Mouse (Mus musculus): ENCODE measurements around the gene Zscan29. TPM values are rescaled to one million over a fixed set of nuclear protein-coding genes. Genes with fewer than 3 reads are reported as not detected.

Gene Zscan29
- polyA plus RNA-seq, 1 experiment from 2014 or later, result 8.6 TPM

GRCm38 (mm10) chr2:121169902-121170301 is 1.0 kb downstream of the Zscan29 start:
- Histone ChIP-seq H3K27ac (peak overlapping the region; percentile 94), H3K9me3 (no peaks in the 10 kb centered on the region), H3K9ac (peak overlapping the region; percentile 67), H3K27me3 (replicated peaks) (no peaks in the 10 kb centered on the region), H3K4me1 (peaks cover 11% of the 10 kb centered on the region), H3K4me2 (peak overlapping the region; percentile 72), H3K4me3 (replicated peaks) (peak overlapping the region; percentile 74), H3K36me3 (peaks cover 8% of the 10 kb centered on the region; the same call in 1 of the 2 replicates)
- 5% methylated on average over 9 of the region's 9 CpGs for WGBS
- ATAC-seq (ENCODE audit: insufficient read depth, low FRiP score, low read depth), result no peak

- Histone ChIP-seq H3K27ac (no peak overlapping the region), H3K4me2 (peak overlapping the region; percentile 72), H3K4me3 (replicated peaks) (peak overlapping the region; percentile 74), H3K9me3 (no peaks in the 10 kb centered on the region), H3K9ac (no peak overlapping the region), H3K27me3 (replicated peaks) (no peaks in the 10 kb centered on the region), H3K36me3 (peaks cover 8% of the 10 kb centered on the region; the same call in 1 of the 2 replicates), H3K4me1 (peaks cover 11% of the 10 kb centered on the region)
- ATAC-seq (ENCODE audit: insufficient read depth, low FRiP score, low read depth), result no peak
- WGBS, result 32% methylated on average over 4 of the region's 4 CpGs
These were observed 1.8 kb downstream of the Zscan29 start for GRCm38 (mm10) chr2:121169173-121169572.

DNA sequence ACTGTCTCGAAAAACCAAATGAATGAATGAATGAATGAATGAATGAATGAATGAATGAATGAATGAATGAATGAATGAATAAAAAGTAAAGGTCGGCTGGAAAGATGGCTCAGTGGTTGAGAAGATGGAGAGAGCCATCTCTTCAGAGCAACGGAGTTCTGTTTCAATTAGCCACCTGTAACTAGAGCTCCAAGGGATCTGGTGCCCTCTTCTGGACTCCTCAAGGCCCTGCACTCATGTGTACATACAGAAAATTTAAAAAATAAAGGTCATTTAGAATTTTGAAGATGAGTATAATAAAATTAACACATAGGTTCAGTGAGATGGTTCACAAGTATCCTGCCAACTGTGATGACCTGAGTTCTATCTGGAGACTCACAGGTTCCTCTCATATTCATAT is 17.8 kb downstream of the Zscan29 start:
- no peak overlapping the region for H3K4me2 ChIP-seq
- H3K27me3 ChIP-seq (replicated peaks), result no peaks in the 10 kb centered on the region
- 93% methylated on average over 3 of the region's 3 CpGs for WGBS
- H3K36me3 ChIP-seq, result peaks cover 6% of the 10 kb centered on the region; the same call in 1 of the 2 replicates
- H3K4me1 ChIP-seq, result no peaks in the 10 kb centered on the region
- no peak overlapping the region for H3K27ac ChIP-seq
- no peaks in the 10 kb centered on the region for H3K9me3 ChIP-seq
- H3K9ac ChIP-seq, result no peak overlapping the region
- H3K4me3 ChIP-seq (replicated peaks), result no peak overlapping the region
- no peak for ATAC-seq (ENCODE audit: insufficient read depth, low FRiP score, low read depth)

- 79% methylated on average over 5 of the region's 5 CpGs for WGBS
- Histone ChIP-seq H3K4me1 (no peaks in the 10 kb centered on the region), H3K9me3 (no peaks in the 10 kb centered on the region), H3K4me2 (no peak overlapping the region), H3K4me3 (replicated peaks) (no peak overlapping the region), H3K36me3 (peaks cover 4% of the 10 kb centered on the region; the same call in 1 of the 2 replicates), H3K27ac (no peak overlapping the region), H3K27me3 (replicated peaks) (no peaks in the 10 kb centered on the region), H3K9ac (no peak overlapping the region)
- ATAC-seq (ENCODE audit: insufficient read depth, low FRiP score, low read depth), result no peak
These were observed 21.2 kb downstream of the Zscan29 start for GRCm38 (mm10) chr2:121149679-121150078.

DNA sequence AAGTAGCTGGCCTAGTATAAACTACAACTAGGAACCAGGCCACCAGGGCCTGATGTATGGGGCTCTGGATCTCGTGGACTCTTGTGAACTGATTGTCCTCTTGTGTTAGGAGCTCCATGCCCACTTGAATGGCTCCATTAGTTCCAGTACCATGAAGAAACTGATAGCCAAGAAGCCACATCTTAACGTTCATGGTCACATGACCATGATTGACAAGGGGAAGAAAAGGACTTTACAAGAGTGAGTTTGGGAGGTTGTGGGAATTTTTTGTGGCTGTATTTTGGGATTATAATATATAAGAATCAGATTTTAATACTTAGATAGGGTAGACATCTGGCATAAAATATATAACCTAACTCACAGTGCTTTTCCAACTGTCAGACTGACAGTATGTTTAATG is 28.5 kb downstream of the Zscan29 start:
- peaks cover 21% of the 10 kb centered on the region; the same call in 1 of the 2 replicates for H3K36me3 ChIP-seq
- 79% methylated on average over 2 of the region's 2 CpGs for WGBS

DNA sequence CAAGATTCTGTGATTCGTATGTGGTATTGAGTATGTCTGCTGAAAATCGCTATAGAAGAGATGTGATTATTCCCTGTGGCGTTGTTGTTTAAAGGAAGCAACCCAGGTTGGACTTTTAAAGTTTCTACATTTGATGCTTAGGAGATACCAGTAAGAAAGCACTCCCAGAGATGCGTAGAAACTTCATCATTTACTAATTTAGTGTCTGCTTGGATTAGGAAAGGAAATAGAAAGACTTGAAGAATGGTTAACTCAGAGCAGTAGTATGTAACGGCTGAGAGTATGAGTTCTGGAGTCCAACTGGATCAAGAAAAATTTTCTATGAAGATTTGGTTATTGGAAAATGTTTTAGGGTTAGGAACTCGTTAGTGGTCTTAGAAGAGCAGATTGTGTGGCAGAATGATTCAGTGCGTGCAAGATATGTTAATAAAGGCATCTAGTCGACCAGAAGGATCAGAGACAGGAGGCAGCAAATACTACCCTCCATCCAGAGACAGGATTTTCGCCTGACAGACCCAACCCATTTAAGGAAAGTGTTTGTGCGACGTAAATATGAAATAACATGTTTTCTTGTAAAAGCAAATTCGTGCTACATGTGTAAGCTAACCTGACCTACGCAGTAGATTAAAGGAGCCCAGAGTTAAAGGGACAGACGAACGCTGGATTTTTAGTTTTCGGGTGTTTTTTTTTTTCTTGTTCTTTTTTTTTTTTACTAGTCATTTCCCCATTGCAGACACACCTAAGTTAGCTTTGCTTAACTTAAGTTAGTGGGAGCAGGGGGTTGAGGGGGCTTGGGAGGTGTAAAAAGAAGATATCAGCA is 29.5 kb downstream of the Zscan29 start:
- Histone ChIP-seq H3K27me3 (replicated peaks) (no peaks in the 10 kb centered on the region), H3K4me2 (peak overlapping the region; percentile 79), H3K9ac (peak overlapping the region; percentile 54; the same call in 1 of the 2 replicates), H3K9me3 (no peaks in the 10 kb centered on the region), H3K36me3 (peaks cover 21% of the 10 kb centered on the region; the same call in 1 of the 2 replicates), H3K27ac (peak overlapping the region; percentile 98), H3K4me3 (replicated peaks) (peak overlapping the region; percentile 67), H3K4me1 (peaks cover 14% of the 10 kb centered on the region)
- 63% methylated on average over 16 of the region's 16 CpGs for WGBS
- ATAC-seq (ENCODE audit: insufficient read depth, low FRiP score, low read depth), result no peak

More for the DNA sequence above, 28.5 kb downstream of the Zscan29 start:
- Histone ChIP-seq H3K27me3 (replicated peaks) (no peaks in the 10 kb centered on the region), H3K9me3 (no peaks in the 10 kb centered on the region), H3K9ac (no peak overlapping the region), H3K27ac (no peak overlapping the region), H3K4me3 (replicated peaks) (no peak overlapping the region), H3K4me2 (no peak overlapping the region), H3K4me1 (peaks cover 14% of the 10 kb centered on the region)
- ATAC-seq (ENCODE audit: insufficient read depth, low FRiP score, low read depth), result no peak

DNA sequence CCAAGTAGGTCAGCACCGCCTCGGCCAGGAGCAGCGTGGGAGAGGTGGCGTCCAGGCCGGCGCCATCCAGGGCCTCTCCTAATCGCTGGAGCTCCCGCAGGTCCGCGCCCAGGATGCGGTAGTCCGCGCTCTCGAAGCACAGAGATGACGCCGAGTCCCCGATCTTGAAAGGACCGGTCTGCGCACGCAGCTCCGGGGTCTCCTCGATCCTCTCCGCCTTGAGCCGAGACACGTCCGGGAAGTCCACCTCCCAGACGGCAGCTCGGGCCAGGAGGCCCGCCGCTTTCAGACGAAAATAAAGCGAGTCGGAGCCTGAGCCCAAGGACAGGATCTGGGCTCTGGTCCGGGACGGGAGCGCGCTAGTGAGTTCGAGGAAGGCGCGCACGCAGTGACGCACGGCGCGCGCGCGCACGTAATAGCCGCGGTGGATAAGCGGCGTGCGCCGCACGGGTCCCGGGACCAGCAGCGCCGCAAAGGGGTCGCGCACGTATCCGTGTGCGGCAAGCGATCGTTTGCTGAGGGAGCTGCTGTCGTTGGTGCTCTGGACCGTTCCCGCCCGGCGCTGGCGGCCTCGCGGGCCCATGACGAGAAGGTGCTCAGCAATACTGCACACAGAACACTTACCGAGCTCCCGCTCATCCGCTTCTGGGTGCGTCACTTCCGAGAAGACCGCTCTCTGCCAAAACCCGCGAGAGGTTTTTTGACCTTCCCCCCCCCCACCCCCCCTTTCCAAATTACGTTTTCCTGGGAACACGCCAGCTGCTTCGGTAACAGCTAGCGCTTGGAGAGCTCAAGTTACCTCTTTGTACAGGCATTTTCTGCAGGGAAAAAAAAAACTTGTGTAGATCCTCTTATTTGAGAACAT is 30.7 kb downstream of the Zscan29 start, which contains the start of the genes Adal and Lcmt2:
TSS of gene Adal (plus strand) at position 411 of the 865 bp plus-strand sequence.
TSS of gene Lcmt2 (minus strand) at position 636 of the 865 bp plus-strand sequence.
- ATAC-seq (ENCODE audit: insufficient read depth, low FRiP score, low read depth), result peak; percentile 94
- Histone ChIP-seq H3K36me3 (peaks cover 21% of the 10 kb centered on the region; the same call in 1 of the 2 replicates), H3K9me3 (no peaks in the 10 kb centered on the region), H3K27me3 (replicated peaks) (no peaks in the 10 kb centered on the region), H3K27ac (peak within 1 kb of the TSS; percentile 98), H3K4me2 (peak within 1 kb of the TSS; percentile 79), H3K4me1 (peaks cover 14% of the 10 kb centered on the region), H3K9ac (peak within 1 kb of the TSS; percentile 60), H3K4me3 (replicated peaks) (peak within 1 kb of the TSS; percentile 67)
- under 1% methylated on average over 87 of the region's 87 CpGs for WGBS

DNA sequence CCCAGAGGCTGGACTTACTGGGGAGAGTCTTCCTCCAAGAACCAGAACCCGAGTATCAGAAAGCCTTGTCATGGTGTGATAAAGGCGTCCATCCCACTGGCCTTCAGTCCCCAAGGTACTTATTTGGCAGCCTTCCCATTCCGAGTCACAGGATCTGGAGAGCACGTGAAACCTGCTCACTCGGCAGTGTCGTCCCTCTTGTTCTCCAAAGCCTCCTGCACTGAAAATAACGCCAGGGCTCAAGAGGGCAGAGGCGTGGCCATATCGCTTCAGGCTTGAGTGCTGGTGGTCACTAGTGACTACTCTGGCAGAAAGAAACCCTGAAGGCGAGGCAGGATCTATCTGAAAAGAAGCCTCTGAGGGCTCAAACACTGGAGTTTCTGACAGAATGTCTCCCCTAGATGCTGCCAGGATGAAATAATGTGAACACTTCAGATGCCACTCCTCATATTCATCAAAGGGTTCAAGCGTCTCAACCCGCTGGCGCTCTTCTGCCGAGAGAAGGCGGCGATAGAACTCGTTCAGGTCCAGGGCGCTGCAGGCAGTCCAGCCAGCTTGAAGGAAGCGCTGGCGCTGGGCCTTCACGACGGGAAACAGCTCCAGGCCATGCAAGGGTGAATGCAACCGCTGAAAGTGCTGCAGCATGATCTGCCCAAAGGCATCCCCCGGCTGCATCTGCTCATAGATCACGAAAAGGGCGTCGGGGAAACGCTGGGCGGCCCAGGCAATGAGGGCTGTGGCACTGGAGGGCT is 31.5 kb downstream of the Zscan29 start:
- Histone ChIP-seq H3K4me2 (peak overlapping the region; percentile 79), H3K4me3 (replicated peaks) (peak overlapping the region; percentile 67)

DNA sequence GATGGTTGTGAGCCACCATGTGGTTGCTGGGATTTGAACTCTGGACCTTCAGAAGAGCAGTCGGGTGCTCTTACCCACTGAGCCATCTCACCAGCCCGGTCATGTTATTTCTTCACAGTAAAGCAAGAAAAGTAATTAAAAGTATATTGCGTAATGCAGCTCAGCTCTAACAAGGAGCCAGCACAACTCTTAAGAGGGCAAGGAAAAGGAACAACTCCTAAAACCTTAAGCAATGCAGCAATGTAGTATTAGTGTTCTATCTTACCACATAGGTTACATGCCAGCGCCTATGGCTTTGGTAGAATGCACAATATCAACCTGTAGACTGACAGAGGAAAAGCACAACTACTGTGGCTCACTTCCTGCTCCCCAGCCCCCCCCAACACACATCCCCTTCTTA is 33.6 kb downstream of the Zscan29 start:
- 96% methylated on average over 4 of the region's 4 CpGs for WGBS
- H3K27ac ChIP-seq, result no peak overlapping the region
- H3K36me3 ChIP-seq, result 0 out of 2 replicates have a peak, but pooled peaks cover 10% of the 10 kb centered on the region
- no peak overlapping the region for H3K4me3 ChIP-seq (replicated peaks)
- no peak overlapping the region for H3K4me2 ChIP-seq
- H3K27me3 ChIP-seq (replicated peaks), result no peaks in the 10 kb centered on the region
- ATAC-seq (ENCODE audit: insufficient read depth, low FRiP score, low read depth), result no peak
- H3K4me1 ChIP-seq, result peaks cover 14% of the 10 kb centered on the region
- H3K9me3 ChIP-seq, result no peaks in the 10 kb centered on the region
- no peak overlapping the region for H3K9ac ChIP-seq

More for the DNA sequence above, 31.5 kb downstream of the Zscan29 start:
- Histone ChIP-seq H3K27me3 (replicated peaks) (no peaks in the 10 kb centered on the region), H3K36me3 (peaks cover 19% of the 10 kb centered on the region; the same call in 1 of the 2 replicates), H3K27ac (peak overlapping the region; percentile 98), H3K9me3 (no peaks in the 10 kb centered on the region), H3K4me1 (peaks cover 14% of the 10 kb centered on the region), H3K9ac (peak overlapping the region; percentile 60)
- 48% methylated on average over 29 of the region's 29 CpGs for WGBS
- no peak; the same call in 1 of the 2 replicates for ATAC-seq (ENCODE audit: insufficient read depth, low FRiP score, low read depth)

DNA sequence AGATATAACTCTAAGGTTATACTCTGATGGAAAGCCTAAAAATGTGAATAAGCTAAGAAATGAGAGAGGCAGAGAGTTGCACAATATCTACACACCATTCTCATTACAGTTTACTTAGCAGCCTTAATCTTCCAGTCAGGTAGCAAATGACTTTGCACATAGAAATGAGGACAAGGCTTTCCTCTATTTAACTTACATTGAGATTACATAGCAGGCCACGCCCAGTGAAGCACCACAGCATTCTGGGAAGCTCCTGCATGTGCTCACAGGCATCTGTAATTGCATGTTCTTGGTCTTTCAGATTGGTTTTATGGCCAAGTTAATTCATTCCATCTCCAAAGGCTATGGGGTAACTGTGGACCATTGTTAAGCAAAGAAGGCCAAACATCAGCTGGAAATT is 38.1 kb downstream of the Zscan29 start:
- WGBS, result 63% methylated on average over 1 of the region's 1 CpGs
- Histone ChIP-seq H3K4me1 (no peaks in the 10 kb centered on the region), H3K36me3 (0 out of 2 replicates have a peak, but pooled peaks cover 2% of the 10 kb centered on the region), H3K27ac (no peak overlapping the region), H3K4me3 (replicated peaks) (no peak overlapping the region), H3K27me3 (replicated peaks) (no peaks in the 10 kb centered on the region), H3K4me2 (no peak overlapping the region), H3K9me3 (no peaks in the 10 kb centered on the region), H3K9ac (no peak overlapping the region)
- no peak for ATAC-seq (ENCODE audit: insufficient read depth, low FRiP score, low read depth)

Data from stomach, embryonic 15.5 days (tissue).